24 mouse cellular contexts compared by ENCODE assay signal in genomic region chr6:121553501-121554132, GRCm38 (mm10).
"Had no signal": no experiment of that assay in that cellular context is flagged by ENCODE, and none has a peak within 500 bp of the region (broad histone marks: within the 10 kb centered on the region; RNA-seq: fewer than 3 reads in every experiment).

No protein-coding gene starts in this region.

- H3K27ac ChIP-seq: forebrain, embryonic 15.5 days; heart, adult 2 months; heart, embryonic 13.5 days; heart, embryonic 15.5 days; intestine, embryonic 15.5 days; layer of hippocampus, adult 2 months; left cerebral cortex, adult 2 months; limb, embryonic 10.5 days; limb, embryonic 12.5 days had no signal

- H3K4me2 ChIP-seq: forebrain, embryonic 15.5 days; heart, embryonic 11.5 days; heart, embryonic 13.5 days; heart, embryonic 15.5 days; intestine, embryonic 15.5 days; limb, embryonic 12.5 days; liver, embryonic 11.5 days had no signal

- H3K4me3 ChIP-seq: forebrain, embryonic 15.5 days; heart, adult 2 months; heart, embryonic 13.5 days; heart, embryonic 15.5 days; intestine, embryonic 15.5 days; layer of hippocampus, adult 2 months; left cerebral cortex, adult 2 months; limb, embryonic 10.5 days; limb, embryonic 12.5 days had no signal

- H3K4me1 ChIP-seq: forebrain, embryonic 15.5 days; heart, embryonic 13.5 days; heart, embryonic 15.5 days; intestine, embryonic 15.5 days; limb, embryonic 10.5 days; limb, embryonic 12.5 days had no signal

- H3K9ac ChIP-seq: forebrain, embryonic 15.5 days; forebrain, postnatal 0 days; heart, embryonic 13.5 days; heart, embryonic 15.5 days; intestine, embryonic 15.5 days; limb, embryonic 12.5 days had no signal

- ATAC-seq: forebrain, embryonic 15.5 days; forebrain, postnatal 0 days; intestine, embryonic 15.5 days; intestine, postnatal 0 days had no signal

- H3K9me3 ChIP-seq: forebrain, embryonic 15.5 days; heart, embryonic 15.5 days; intestine, embryonic 15.5 days; limb, embryonic 10.5 days; limb, embryonic 12.5 days had no signal

- H3K27me3 ChIP-seq: forebrain, embryonic 15.5 days; heart, embryonic 13.5 days; heart, embryonic 15.5 days; intestine, embryonic 15.5 days; limb, embryonic 12.5 days had no signal

- H3K36me3 ChIP-seq: forebrain, embryonic 15.5 days; heart, embryonic 13.5 days; heart, embryonic 15.5 days; intestine, embryonic 15.5 days; limb, embryonic 10.5 days; limb, embryonic 12.5 days had no signal

- DNase-seq: forebrain, postnatal 0 days; gastrocnemius, postnatal 14 days; gastrocnemius, postnatal 36 days; heart, adult 11 months; heart, adult 2 months; heart, postnatal 14 days; heart, postnatal 36 days; kidney, adult 18-20 months; kidney, adult 8-10 months; kidney, postnatal 10 days; kidney, postnatal 25 days; kidney, postnatal 4 days; liver had no signal
